Mouse (Mus musculus) embryo, embryonic 10 days (tissue): ENCODE data around the gene Mid1.
A peak's percentile ranks its signal among the peaks of the same experiment; 100 is the strongest.
"Not testable (repeated sequence)": the region's sequence is repeated elsewhere in the genome, so short reads cannot be mapped to it uniquely, and the experiment has no call there.

Experiments used
- DNase-seq: peaks from one replicate; pipeline ENCODE4 v3.0.0-alpha.2; 2015; ENCODE audit warnings: low spot score

Gene Mid1

DNA sequence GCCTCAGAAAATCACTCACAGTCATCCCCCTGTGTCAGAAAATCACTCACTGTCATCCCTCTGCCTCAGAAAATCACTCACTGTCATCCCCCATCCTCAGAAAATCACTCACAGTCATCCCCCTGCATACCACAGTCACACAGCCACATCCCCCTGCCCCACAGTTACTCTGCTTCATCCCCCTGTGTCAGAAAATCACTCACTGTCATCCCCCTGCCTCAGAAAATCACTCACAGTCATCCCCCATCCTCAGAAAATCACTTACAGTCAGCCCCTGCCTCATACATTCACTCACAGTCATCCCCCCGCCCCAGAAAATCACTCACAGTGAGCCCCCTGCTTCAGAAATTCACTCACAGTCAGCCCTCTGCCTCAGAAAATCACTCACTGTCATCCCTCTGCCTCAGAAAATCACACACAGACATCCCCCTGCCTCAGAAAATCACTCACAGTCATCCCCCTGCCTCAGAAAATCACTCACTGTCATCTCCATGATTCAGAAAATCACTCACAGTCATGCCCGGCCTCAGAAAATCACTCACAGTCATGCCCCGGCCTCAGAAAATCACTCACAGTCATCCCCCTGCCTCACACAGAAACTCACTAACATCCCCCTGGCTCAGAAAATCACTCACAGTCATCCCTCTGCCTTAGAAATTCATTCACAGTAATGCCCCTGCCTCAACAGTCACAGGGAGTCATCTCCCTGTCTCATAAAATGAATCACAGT, 315.1 kb downstream of the Mid1 start:
- DNase-seq = peak; percentile 2

DNA sequence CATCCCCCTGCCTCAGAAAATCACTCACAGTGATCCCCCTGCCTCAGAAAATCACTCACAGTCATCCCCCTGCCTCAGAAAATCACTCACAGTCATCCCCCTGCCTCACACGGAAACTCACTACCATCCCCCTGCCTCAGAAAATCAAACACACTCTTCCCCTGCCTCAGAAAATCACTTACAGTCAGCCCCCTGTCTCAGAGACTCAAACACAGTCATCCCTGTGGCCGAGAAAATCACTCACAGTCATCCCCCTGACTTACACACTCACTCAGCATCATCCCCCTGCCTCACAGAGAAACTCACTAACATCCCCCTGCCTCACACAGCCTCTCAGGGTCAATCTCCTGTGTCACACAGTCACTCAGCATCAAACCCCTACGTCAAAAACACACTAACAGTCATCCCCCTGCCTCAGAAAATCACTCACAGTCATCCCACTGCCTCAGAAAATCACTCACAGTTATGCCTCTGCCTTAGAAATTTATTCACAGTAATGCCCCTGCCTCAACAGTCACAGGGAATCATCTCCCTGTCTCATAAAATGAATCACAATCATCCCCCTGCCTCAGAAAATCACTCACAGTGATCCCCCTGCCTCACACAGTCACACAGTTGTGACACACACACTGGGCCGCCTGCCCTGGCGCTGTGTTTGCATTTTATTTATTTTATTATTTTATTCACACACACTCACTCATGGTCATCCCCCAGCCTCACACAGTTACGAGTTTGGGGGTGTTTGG, 315.8 kb downstream of the Mid1 start:
- DNase-seq = not testable (repeated sequence)

DNA sequence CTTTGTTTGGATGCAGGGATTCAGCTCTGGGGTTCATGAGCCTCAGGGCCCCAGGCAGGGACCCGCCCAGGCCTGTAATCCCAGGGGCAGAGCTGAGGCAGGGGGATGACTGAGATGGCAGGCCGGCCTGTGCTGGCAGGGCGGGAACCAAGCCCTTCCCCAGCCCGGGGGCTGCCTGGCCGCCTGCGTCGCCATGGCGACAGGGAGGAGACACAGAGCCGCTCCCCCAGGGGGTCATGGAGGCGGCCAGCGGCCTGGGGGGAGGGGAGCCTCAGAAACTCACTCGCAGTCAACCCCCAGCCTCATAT, 316.3 kb downstream of the Mid1 start:
- not testable (repeated sequence) for DNase-seq

DNA sequence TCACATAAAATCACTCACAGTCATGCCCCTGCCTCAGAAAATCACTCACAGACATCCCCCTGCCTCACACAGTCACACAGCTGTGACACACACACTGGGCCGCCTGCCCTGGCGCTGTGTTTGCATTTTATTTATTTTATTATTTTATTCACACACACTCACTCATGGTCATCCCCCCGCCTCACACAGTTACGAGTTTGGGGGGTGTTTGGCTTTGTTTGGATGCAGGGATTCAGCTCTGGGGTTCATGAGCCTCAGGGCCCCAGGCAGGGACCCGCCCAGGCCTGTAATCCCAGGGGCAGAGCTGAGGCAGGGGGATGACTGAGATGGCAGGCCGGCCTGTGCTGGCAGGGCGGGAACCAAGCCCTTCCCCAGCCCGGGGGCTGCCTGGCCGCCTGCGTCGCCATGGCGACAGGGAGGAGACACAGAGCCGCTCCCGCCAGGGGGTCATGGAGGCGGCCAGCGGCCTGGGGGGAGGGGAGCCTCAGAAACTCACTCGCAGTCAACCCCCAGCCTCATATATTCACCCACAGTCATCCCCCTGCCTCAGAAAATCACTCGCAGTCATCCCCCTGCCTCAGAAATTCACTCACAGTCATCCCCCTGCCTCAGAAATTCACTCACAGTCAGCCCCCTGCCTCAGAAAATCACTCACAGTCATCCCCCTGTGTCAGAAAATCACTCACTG, 317.7 kb downstream of the Mid1 start:
- not testable (repeated sequence) for DNase-seq

DNA sequence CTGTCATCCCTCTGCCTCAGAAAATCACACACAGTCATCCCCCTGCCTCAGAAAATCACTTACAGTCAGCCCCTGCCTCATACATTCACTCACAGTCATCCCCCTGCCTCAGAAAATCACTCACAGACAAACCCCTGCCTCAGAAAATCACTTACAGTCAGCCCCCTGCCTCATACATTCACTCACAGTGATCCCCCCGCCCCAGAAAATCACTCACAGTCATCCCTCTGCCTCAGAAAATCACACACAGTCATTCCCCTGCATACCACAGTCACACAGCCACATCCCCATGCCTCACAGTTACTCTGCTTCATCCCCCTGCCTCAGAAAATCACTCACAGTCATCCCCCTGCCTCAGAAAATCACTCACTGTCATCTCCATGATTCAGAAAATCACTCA, 318.5 kb downstream of the Mid1 start:
- not testable (repeated sequence) for DNase-seq

DNA sequence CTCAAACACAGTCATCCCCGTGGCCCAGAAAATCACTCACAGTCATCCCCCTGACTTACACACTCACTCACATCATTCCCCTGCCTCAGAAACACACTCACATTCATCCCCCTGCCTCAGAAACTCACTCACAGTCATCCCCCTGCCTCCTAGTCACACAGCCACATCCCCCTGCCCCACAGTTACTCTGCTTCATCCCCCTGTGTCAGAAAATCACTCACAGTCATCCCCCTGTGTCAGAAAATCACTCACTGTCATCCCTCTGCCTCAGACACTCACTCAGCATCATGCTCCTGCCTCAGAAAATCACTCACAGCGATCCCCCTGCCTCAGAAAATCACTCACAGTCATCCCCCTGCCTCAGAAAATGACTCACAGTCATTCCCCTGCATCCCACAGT, 319.2 kb downstream of the Mid1 start:
- peak; percentile 2 for DNase-seq

DNA sequence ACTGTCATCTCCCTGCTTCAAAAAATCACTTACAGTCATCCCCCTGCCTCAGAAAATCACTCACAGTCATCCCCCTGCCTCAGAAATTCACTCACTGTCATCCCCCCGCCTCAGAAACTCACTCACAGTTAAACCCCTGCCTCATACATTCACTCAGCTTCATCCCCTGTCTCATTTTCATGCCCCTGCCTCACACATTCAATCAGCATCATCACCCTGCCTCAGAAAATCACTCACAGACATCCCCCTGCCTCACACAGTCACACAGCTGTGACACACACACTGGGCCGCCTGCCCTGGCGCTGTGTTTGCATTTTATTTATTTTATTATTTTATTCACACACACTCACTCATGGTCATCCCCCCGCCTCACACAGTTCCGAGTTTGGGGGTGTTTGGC, 319.8 kb downstream of the Mid1 start:
- DNase-seq = peak; percentile 3

DNA sequence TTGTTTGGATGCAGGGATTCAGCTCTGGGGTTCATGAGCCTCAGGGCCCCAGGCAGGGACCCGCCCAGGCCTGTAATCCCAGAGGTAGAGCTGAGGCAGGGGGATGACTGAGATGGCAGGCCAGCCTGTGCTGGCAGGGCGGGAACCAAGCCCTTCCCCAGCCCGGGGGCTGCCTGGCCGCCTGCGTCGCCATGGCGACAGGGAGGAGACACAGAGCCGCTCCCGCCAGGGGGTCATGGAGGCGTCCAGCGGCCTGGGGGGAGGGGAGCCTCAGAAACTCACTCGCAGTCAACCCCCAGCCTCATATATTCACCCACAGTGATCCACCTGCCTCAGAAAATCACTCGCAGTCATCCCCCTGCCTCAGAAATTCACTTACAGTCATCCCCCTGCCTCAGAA, 320.2 kb downstream of the Mid1 start:
- DNase-seq = peak; percentile 29

DNA sequence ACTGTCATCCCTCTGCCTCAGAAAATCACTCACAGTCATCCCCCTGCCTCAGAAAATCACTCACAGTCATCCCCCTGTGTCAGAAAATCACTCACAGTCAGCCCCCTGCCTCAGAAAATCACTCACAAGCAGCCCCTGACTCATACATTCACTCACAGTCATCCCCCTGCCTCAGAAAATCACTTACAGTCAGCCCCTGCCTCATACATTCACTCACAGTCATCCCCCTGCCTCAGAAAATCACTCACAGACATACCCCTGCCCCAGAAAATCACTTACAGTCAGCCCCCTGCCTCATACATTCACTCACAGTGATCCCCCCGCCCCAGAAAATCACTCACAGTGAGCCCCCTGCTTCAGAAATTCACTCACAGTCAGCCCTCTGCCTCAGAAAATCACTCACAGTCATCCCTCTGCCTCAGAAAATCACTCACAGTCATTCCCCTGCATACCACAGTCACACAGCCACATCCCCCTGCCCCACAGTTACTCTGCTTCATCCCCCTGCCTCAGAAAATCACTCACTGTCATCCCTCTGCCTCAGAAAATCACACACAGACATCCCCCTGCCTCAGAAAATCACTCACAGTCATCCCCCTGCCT, 320.8 kb downstream of the Mid1 start:
- not testable (repeated sequence) for DNase-seq

DNA sequence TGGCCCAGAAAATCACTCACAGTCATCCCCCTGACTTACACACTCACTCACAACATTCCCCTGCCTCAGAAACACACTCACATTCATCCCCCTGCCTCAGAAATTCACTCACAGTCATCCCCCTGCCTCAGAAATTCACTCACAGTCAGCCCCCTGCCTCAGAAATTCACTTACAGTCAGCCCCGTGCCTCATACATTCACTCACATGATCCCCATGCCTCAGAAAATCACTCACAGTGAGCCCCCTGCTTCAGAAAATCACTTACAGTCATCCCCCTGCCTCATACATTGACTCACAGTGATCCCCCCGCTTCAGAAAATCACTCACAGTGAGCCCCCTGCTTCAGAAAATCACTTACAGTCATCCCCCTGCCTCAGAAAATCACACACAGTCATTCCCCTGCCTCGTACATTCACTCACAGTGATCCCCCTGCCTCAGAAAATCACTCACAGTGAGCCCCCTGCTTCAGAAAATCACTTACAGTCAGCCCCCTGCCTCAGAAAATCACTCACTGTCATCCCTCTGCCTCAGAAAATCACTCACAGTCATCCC, 321.8 kb downstream of the Mid1 start:
- peak; percentile 7 for DNase-seq

DNA sequence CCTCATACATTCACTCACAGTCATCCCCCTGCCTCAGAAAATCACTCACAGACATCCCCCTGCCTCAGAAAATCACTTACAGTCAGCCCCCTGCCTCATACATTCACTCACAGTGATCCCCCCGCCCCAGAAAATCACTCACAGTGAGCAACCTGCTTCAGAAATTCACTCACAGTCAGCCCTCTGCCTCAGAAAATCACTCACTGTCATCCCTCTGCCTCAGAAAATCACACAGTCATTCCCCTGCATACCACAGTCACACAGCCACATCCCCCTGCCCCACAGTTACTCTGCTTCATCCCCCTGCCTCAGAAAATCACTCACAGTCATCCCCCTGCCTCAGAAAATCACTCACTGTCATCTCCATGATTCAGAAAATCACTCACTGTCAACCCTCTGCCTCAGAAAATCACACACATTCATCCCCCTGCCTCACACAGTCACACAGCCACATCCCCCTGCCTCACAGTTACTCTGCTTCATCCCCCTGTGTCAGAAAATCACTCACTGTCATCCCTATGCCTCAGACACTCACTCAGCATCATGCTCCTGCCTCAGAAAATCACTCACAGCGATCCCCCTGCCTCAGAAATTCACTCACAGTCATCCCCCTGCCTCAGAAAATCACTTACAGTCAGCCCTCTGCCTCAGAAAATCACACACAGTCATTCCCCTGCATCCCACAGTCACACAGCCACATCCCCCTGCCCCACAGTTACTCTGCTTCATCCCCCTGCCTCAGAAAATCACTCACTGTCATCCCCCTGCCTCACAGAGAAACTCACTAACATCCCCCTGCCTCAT, 322.6 kb downstream of the Mid1 start:
- DNase-seq = peak; percentile 14

DNA sequence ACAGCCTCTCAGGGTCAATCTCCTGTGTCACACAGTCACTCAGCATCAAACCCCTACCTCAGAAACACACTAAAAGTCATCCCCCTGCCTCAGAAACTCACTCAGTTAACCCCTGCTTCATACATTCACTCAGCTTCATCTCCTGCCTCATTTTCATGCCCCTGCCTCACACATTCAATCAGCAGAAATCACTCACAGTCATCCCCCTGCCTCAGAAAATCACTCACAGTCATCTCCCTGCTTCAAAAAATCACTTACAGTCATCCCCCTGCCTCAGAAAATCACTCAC, 323.1 kb downstream of the Mid1 start:
- peak; percentile 4 for DNase-seq

DNA sequence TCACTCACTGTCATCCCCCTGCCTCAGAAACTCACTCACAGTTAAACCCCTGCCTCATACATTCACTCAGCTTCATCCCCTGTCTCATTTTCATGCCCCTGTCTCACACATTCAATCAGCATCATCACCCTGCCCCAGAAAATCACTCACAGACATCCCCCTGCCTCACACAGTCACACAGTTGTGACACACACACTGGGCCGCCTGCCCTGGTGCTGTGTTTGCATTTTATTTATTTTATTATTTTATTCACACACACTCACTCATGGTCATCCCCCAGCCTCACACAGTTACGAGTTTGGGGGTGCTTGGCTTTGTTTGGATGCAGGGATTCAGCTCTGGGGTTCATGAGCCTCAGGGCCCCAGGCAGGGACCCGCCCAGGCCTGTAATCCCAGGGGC, 323.6 kb downstream of the Mid1 start:
- peak; percentile 5 for DNase-seq

DNA sequence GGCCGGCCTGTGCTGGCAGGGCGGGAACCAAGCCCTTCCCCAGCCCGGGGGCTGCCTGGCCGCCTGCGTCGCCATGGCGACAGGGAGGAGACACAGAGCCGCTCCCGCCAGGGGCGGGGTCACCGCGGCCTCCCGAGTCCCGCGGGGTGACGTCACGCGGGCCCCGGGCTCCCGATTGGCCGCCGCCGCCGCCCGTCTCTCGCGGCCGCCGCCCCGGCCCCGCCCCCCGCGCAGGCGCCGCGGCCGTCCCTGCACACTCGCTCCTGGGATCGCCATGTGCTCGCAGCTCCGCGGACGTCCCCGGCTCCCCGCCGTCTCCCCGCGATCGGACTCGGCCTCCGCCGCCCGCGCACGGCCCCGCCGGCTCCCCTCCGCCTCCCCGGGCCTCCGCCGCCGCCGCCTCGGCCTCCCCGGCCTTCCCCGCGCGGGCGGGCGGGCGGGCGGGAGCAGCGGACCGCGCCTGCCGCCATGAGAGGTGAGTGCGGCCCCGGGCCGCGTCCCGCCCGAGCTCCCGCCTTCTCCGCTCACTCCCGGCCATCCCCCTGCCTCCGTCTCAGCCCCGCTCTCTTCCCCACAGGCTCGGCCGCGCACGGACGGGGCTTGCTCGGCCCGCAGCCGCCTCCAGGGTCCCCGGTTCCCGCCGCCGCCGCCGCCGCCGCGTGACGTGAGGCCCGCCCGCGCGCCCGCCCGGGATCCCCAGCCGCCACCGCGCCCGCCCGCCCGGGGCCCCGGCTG, 324.2 kb downstream of the Mid1 start, which contains the start of gene Gm21887:
Gene Gm21887 (plus strand): TSS at position 644 of the 735 bp plus-strand sequence.
- peak; percentile 82 for DNase-seq

DNA sequence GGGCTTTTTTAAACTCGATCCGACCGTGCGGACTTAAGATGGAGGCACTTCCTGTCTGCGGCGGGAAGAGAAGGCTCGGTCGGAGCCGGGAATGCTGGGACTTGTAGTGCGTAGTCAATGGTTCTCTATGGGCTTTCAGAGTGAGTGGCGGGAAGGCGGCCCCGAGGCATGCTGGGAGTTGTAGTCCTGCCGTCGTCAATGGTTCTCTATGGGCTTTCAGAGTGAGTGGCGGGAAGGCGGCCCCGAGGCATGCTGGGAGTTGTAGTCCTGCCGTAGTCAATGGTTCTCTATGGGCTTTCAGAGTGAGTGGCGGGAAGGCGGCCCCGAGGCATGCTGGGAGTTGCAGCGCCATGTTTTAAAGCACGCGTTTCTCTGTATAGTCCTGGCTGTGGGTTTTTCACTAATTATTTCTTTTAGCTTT, 324.8 kb downstream of the Mid1 start:
- DNase-seq = peak; percentile 98

DNA sequence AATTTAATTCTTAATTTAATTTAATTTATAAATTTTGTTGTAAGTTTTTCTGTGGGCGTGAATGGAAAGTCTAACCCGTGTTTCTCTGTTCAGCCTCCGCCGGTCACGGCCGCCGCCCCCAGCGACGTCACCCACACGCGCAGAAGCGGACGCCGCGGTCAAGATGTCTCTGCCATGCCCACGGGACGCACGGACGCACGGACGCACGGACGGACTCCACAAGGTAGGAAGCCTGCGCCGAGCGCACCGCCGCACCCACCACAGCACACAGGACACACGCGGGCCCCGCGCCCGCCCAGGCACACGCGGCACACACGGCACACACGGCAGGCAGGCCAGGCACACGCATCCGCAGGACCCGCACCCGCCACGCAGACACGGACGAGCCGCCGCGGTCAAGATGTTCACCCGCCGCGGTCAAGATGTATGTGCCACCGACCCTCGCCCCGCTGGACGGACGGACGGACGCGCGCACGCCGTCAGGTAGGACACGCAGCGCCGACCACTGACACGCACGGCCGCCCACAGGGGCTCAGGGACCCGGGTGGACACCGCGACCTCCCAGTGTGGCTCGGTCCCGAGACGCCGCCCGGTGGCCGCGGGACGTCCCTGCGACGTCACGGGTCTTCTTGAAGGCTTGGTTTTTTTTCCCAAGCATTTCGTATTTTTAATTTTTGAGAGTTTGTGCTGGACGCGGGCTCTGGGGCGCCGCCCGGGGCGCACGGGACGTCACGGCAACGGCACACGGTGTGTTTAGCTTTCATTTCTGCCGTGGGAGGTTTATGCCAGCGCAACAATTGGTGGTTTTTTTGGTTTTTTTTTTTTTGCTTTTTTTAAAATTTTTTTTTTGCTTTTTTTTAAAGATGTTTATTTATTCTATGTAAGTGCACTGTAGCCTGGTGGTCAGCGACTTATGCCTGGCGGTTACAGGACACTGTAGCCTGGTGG, 325.9 kb downstream of the Mid1 start:
- peak; percentile 64 for DNase-seq

DNA sequence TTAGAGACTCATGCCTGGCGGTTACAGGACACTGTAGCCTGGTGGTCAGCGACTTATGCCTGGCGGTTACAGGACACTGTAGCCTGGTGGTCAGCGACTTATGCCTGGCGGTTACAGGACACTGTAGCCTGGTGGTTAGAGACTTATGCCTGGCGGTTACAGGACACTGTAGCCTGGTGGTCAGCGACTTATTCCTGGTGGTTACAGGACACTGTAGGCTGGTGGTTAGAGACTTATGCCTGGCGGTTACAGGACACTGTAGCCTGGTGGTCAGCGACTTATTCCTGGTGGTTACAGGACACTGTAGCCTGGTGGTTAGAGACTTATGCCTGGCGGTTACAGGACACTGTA, 326.5 kb downstream of the Mid1 start:
- not testable (repeated sequence) for DNase-seq

DNA sequence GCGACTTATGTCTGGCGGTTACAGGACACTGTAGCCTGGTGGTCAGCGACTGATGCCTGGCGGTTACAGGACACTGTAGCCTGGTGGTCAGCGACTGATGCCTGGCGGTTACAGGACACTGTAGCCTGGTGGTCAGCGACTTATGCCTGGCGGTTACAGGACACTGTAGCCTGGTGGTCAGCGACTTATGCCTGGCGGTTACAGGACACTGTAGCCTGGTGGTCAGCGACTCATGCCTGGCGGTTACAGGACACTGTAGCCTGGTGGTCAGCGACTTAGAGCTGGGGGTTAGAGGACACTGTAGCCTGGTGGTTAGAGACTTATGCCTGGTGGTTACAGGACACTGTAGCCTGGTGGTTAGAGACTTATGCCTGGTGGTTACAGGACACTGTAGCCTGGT, 328.4 kb downstream of the Mid1 start:
- DNase-seq = not testable (repeated sequence)

DNA sequence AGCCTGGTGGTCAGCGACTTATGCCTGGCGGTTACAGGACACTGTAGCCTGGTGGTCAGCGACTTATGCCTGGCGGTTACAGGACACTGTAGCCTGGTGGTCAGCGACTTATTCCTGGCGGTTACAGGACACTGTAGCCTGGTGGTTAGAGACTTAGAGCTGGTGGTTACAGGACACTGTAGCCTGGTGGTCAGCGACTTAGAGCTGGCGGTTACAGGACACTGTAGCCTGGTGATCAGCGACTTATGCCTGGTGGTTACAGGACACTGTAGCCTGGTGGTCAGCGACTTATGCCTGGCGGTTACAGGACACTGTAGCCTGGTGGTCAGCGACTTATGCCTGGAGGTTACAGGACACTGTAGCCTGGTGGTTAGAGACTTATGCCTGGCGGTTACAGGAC, 329.0 kb downstream of the Mid1 start:
- DNase-seq = not testable (repeated sequence)

DNA sequence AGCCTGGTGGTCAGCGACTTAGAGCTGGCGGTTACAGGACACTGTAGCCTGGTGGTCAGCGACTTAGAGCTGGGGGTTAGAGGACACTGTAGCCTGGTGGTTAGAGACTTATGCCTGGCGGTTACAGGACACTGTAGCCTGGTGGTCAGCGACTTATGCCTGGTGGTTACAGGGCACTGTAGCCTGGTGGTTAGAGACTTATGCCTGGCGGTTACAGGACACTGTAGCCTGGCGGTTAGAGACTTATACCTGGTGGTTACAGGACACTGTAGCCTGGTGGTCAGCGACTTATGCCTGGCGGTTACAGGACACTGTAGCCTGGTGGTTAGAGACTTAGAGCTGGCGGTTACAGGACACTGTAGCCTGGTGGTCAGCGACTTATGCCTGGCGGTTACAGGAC, 330.9 kb downstream of the Mid1 start:
- DNase-seq = not testable (repeated sequence)
